Mouse (Mus musculus): ENCODE results near the gene Sema3f.

Gene Sema3f

GRCm38 (mm10) chr9:107688939-107689338 is 21.3 kb downstream of the Sema3f start:
- DNase-seq = no peak

DNA sequence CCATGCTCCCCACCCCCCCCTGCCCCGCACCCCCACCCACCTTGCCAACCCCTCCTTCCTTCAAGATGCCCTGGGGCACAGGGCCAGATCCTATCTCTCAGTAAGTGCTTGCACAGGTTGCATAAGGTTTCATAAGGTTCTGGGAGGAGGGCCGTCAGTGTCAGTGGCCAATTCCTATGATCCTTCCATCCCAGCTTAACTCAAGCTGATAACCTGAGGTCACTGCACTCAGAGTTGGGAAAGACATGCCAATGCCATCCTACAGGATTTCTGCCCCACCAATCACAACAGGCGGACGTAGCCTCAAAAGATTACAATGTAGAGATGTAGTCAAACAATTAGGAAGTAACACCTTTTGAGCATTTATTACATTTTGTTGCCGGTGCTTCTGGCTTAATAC is 21.9 kb downstream of the Sema3f start:
- no peak for DNase-seq

GRCm38 (mm10) chr9:107685231-107685981 is 24.9 kb downstream of the Sema3f start:
- peak; percentile 61 for DNase-seq

DNA sequence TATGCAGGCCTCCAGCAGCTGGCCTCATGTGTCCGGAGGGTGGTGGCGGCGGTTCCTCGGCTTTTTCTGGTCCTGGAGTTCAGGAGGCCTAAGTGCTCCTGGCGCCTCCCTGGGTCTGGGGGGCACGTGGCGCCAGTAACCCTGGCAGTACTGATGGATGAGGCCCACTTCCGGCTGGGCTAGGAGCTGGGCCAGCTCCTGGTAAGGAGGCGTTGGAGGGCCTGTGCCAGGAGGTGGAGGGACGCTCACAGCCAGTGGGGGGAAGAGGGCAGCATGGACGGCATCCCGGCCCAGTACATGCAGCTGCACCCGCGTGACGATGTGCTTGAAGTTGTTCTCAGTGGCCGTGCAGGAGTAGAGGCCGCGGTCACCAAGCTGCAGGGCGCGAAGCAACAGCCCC is 27.9 kb downstream of the Sema3f start:
- no peak for DNase-seq

DNA sequence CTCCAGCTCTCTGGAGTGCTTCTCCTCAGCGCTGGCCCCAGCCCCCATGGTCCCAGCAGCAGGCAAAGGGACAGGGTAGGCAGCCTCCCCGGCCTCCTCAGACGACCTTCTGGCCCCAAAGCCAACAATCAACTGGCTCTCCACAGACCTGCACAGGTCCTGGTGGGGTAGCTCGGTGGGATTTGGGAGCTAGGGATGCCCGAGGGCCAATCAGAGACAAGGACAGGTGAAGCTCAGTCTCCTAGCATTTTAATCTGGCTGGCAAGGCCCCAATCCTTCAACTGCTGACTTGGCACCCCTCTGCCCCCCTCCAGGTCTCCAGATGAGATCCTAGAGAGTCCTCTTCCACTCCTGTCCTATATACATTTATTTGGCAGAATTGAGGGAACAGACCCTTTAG is 30.8 kb downstream of the Sema3f start, which contains the start of gene Gnat1:
Gene Gnat1 (minus strand): TSS at position 212 of the 400 bp plus-strand sequence.
- no peak for DNase-seq

GRCm38 (mm10) chr9:107678861-107679260 is 31.4 kb downstream of the Sema3f start:
- DNase-seq = no peak

DNA sequence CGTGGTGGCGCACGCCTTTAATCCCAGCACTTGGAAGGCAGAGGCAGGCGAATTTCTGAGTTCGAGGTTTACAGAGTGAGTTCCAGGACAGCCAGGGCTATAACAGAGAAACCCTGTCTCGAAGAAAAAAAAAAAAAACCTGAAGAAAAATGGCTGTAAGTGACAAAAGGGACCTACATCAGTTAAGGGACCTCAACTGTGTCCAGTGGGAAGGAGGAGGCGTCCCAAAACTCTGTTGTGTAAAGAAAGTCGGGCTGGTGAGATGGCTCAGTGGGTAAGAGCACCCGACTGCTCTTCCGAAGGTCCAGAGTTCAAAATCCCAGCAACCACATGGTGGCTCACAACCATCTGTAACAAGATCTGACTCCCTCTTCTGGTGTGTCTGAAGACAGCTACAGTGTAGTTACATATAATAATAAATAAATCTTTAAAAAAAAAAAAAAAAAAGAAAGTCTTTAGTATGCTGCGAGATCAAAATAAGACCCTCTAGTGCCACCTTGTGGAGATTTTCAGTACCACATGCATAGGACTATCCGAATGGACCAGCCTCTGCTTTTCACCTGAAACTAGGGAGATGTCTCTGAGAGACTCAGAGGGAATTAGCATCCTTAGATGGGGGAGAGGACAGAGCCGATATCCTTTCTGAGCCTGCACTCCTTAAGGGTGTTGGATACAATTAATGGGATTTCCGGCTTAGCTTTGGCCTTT is 32.3 kb downstream of the Sema3f start:
- peak; percentile 68 for DNase-seq

DNA sequence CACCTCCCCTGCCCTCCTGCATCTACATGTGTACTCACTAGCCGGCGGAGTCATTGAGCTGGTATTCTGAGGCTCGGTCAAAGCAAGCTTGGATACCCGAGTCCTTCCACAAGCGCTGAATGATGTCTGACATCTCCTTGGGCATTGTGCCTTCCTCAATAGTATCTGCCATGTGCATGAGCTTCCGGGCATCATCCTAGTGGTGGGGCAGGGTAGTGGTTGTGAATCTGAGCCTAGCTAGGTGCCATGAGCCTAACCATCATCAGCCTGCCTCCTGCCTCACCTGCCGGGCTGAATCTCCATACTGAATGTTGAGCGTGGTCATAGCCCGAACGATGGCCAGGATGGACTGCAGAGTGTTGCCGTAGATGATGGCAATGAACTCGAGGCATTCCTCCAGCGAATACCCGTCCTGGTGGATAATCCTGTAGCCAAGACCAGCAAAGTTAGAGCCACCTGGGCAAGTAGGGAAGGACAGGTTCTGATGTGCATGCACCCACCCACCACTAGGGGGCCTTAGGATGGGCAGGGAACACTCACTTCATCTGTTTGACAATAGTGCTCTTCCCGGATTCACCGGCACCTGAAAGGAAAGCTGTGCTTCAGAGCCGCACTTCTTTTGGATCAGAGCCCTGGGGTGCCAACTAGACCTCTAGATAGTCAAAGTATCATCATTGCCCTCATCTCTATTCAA is 33.0 kb downstream of the Sema3f start:
- DNase-seq = peak; percentile 70

- DNase-seq = no peak
These were observed 34.0 kb downstream of the Sema3f start for GRCm38 (mm10) chr9:107676302-107676701.

DNA sequence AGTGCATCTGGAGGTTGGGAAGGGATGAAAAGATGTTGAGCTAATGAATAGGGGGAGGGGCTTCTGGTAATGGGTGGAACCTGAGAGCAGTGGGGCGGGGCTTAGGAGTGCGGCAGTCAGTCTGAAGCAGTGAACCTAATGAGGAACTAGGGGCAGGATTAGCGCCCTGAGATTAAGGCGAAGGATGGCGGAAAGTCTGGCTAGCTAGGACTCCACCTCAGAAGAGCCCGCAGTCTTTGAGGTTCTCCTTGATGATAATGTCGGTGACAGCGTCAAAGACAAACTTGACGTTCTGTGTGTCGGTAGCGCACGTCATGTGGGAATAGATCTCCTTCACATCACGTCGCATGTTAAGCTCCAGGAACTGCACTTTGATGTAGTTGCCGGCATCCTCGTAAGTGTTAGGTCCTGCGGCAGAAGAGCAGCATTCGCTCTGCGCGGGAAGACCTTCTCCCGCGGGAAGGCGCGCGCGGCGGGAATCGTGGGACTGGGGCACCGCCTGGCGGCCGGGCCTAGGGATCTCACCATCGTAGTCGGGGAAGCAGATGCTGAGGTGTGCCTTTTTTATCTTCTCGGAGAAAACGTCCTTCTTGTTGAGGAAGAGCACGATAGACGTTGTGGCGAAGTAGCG is 34.5 kb downstream of the Sema3f start:
- DNase-seq = peak; percentile 61

- no peak for DNase-seq
These were observed 35.5 kb downstream of the Sema3f start for GRCm38 (mm10) chr9:107674609-107675429.

DNA sequence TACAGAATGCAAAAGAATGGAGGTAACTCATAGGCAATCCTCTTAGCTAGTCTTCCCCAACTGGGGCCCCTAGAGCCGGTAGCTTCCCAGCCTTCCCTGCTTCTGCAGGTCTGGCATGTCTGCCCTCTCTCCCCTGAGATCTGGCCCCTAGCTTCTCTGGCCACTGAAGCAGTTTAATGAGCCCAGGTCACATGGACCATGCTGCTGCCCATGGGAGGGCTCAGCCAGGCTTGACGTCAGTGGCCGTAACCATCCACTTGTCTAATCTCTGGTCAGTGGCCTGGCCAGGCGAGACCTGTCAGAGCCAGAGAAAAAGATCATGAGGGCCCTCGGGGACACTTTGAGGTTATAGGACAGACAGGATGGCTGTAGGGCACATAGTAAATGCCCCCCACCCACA is 40.0 kb downstream of the Sema3f start:
- DNase-seq = no peak

DNA sequence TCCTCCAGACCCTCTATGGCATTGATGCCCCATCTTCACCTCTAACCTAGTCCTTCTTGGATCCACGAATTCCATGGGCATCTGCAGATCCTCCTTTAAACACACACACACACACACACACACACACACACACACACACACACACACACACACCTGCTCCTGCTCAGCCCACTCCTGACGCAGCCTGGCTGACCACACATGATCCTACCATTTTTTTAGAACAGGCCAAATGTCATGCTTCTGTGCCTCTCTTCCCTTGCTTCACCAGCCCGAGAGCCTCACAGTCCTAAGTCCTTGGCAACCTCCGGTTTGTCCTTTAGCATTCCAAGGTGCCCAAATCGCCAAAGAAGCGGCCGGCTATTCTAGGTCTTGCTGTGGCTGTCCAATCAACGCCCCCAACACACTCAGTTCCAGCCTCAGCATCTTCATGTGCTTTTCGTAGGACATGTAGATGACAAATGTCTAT is 40.8 kb downstream of the Sema3f start, which contains the start of gene Slc38a3:
Gene Slc38a3 (minus strand): TSS at position 51 of the 466 bp plus-strand sequence.
- no peak for DNase-seq

DNA sequence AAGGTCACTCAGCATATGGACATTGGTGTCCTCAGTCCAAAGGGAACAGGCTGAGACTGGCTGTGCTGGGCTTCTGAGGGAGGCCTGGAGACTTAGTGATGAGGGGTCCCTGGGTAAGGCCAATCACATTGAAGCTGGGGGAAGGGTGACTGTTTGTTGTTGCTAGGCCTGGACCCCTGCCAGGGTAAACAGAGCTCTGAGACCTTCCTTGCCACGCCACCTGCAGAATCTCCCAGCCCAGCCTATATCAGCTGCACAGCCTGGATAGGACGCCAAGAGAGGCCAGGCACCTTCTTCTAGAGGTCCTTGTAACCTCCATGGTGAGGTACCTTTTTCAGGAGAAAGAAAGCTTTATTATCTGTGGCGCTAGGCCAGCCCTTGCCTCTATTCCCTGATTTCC is 41.4 kb downstream of the Sema3f start:
- no peak for DNase-seq

- no peak for DNase-seq
These were observed 42.3 kb downstream of the Sema3f start for GRCm38 (mm10) chr9:107668011-107668410.

- DNase-seq = peak; percentile 68
These were observed 43.1 kb downstream of the Sema3f start for GRCm38 (mm10) chr9:107667219-107667618.

GRCm38 (mm10) chr9:107666751-107667205 is 43.5 kb downstream of the Sema3f start:
- DNase-seq = no peak

DNA sequence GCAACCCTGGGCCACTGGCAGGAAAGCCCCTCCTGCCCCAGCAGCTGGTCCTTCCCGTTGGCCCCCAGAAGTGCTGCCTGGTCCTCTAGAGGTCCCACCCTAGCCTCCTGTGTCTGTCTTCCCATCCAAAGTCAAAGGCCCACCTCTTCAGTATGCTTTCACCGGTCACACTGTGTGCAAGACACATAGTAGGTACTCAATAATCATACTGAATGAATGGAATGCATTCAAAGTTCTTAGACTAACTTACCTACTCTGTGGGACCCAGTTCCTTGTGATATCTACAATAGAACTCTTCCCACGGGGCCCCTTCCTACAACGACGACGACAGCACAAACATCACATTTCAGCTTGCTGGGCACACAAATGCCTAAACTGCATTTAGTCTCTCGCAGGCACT is 45.0 kb downstream of the Sema3f start:
- no peak for DNase-seq

- no peak for DNase-seq
These were observed 46.8 kb downstream of the Sema3f start for GRCm38 (mm10) chr9:107663525-107663924.

GRCm38 (mm10) chr9:107662342-107662741 is 47.9 kb downstream of the Sema3f start:
- no peak for DNase-seq

- DNase-seq = no peak
These were observed 49.5 kb downstream of the Sema3f start for GRCm38 (mm10) chr9:107660777-107661176.

GRCm38 (mm10) chr9:107659961-107660360 is 50.3 kb downstream of the Sema3f start:
- no peak for DNase-seq
